In the genomic region with DNA sequence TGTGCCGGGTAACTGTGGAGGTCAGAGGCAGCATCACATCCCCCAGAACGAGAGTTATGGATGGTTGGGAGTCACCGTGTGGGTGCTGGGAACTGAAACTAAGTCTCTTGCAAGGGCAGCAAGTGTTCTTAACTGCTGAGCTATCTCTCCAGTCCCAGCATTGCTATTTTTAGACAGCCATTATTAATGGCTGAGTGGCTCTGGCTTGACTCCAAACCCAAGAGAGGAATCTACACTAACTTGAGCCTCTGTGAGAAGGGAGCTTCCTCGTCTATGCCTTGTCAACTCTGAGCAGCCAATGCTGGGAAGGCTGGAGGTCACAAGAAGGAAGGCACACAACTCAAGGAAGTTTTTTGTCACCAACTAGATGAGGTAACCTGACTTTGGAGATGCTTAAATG, we compare ENCODE assay signal across 10 mouse cellular contexts. TPM values are rescaled to one million over a fixed set of nuclear protein-coding genes. Genes with fewer than 3 reads are reported as not detected.
DNase-seq lines count a peak whose midpoint lies in the region; ATAC-seq and TF ChIP-seq lines count a peak whose summit lies in the region.
"Had no signal": no experiment of that assay in that cellular context is flagged by ENCODE, and none has a peak within 500 bp of the region (broad histone marks: within the 10 kb centered on the region; RNA-seq: fewer than 3 reads in every experiment).

No protein-coding gene starts in this region.

- H3K4me2 ChIP-seq in heart, embryonic 14.5 days (ENCODE audit: low read length) = no peak overlapping the region; the same call in 1 of the 2 replicates
- no peak overlapping the region for H3K4me2 ChIP-seq in midbrain, embryonic 14.5 days (ENCODE audit: low read length)

- no peak overlapping the region for H3K4me3 ChIP-seq in heart, embryonic 14.5 days (ENCODE audit: control insufficient read depth in 1 of 2, insufficient read depth in 1 of 2, low read depth in 1 of 2, low read length in 2 of 2)
- no peak overlapping the region for H3K4me3 ChIP-seq in midbrain, embryonic 14.5 days (replicated peaks; ENCODE audit: low read depth, low read length)
- no peak overlapping the region for H3K4me3 ChIP-seq in layer of hippocampus, adult 2 months

- H3K27me3 ChIP-seq in heart, embryonic 14.5 days (ENCODE audit: control insufficient read depth, insufficient read depth, low read length) = no peaks in the 10 kb centered on the region
- no peaks in the 10 kb centered on the region for H3K27me3 ChIP-seq in midbrain, embryonic 14.5 days (ENCODE audit: control insufficient read depth, insufficient read depth, low read length)

- no peaks in the 10 kb centered on the region for H3K36me3 ChIP-seq in heart, embryonic 14.5 days (ENCODE audit: control insufficient read depth, insufficient read depth, low read length)
- no peaks in the 10 kb centered on the region for H3K36me3 ChIP-seq in midbrain, embryonic 14.5 days (ENCODE audit: control insufficient read depth, insufficient read depth, low read length)

- WGBS in heart, embryonic 14.5 days = 36% methylated on average over 4 of the region's 4 CpGs
- WGBS in midbrain, embryonic 14.5 days = 90% methylated on average over 4 of the region's 4 CpGs

- H3K9me3 ChIP-seq in heart, embryonic 14.5 days (ENCODE audit: control insufficient read depth, low read length) = no peaks in the 10 kb centered on the region
- H3K9me3 ChIP-seq in midbrain, embryonic 14.5 days (ENCODE audit: control insufficient read depth, low read length) = no peaks in the 10 kb centered on the region

- ATAC-seq in heart, embryonic 14.5 days (ENCODE audit: insufficient number of reproducible peaks, insufficient read depth, low FRiP score, low read depth) = no peak
- ATAC-seq in activated CD4-positive, CD25-positive, alpha-beta regulatory T cell, adult 4 months = no peak
- no peak for ATAC-seq in midbrain, embryonic 14.5 days (ENCODE audit: low FRiP score, low TSS enrichment)

- TF ChIP-seq CTCF in layer of hippocampus, adult 2 months (conservative IDR thresholded peaks at IDR 0.05) = no peak

- peak overlapping the region; percentile 62 to 67 for H3K27ac ChIP-seq in heart, embryonic 14.5 days (replicated peaks in 1 of 2; ENCODE audit: control insufficient read depth in 1 of 2, insufficient read depth in 1 of 2, low read depth in 2 of 2, low read length in 2 of 2)
- no peak overlapping the region for H3K27ac ChIP-seq in midbrain, embryonic 14.5 days (replicated peaks; ENCODE audit: low read depth, low read length)
- H3K27ac ChIP-seq in layer of hippocampus, adult 2 months = no peak overlapping the region
- H3K27ac ChIP-seq: macrophage had no signal

- peak; percentile 14 to 28 for DNase-seq in cerebellum, postnatal 36 days
- DNase-seq in cerebellum, adult 18-20 months = no peak
- peak; percentile 15 for DNase-seq in MN1 (ENCODE audit: low spot score)
- peak; percentile 68 to 74 for DNase-seq in kidney, postnatal 36 days
- DNase-seq in midbrain, embryonic 14.5 days = no peak
- no peak for DNase-seq in layer of hippocampus, adult 2 months (ENCODE audit: low spot score in 2 of 2)
- DNase-seq: layer of hippocampus, adult 9-11 months had no signal

- H3K9ac ChIP-seq in heart, embryonic 14.5 days (ENCODE audit: low read length) = no peak overlapping the region
- H3K9ac ChIP-seq in midbrain, embryonic 14.5 days (replicated peaks; ENCODE audit: low read length) = no peak overlapping the region

- peaks cover 14 to 15% of the 10 kb centered on the region in 2 experiments for H3K4me1 ChIP-seq in heart, embryonic 14.5 days (ENCODE audit: control insufficient read depth in 2 of 2, insufficient read depth in 2 of 2, low read length in 2 of 2)
- H3K4me1 ChIP-seq in midbrain, embryonic 14.5 days (ENCODE audit: control insufficient read depth, insufficient read depth, low read length) = no peaks in the 10 kb centered on the region

RNA-seq across cellular contexts. Expression of a gene that starts 16.7 kb away (rescaled TPM):
- 0.09 TPM in 1 of 2 replicates, not detected in the other for polyA plus RNA-seq in heart, embryonic 14.5 days (2014; fragmentation: Nextera tagmentation; extraction: Ambion mirVana)
- under 1 TPM in 1 of 2 experiments, not detected in 1; 0.34 TPM for polyA plus RNA-seq in activated CD4-positive, CD25-positive, alpha-beta regulatory T cell, adult 4 months (2017; shearing (Covaris generic))
- polyA plus RNA-seq in midbrain, embryonic 14.5 days (2014; fragmentation: Nextera tagmentation; extraction: Ambion mirVana) = not detected in 2 replicates
- total RNA-seq in layer of hippocampus, adult 2 months (2021) = not detected
- polyA plus RNA-seq: macrophage had no signal

Comparison
In these comparisons a context has a peak if more than half of its experiments do, and no peak if none do; other contexts are left out.
1. DNase-seq: peak in cerebellum, postnatal 36 days (2 of 2), MN1 (single experiment) and kidney, postnatal 36 days (2 of 2); none in cerebellum, adult 18-20 months (0 of 2), midbrain, embryonic 14.5 days (single experiment) and layer of hippocampus, adult 2 months (0 of 2).
2. H3K27ac ChIP-seq: peak in heart, embryonic 14.5 days (2 of 2); none in midbrain, embryonic 14.5 days (single experiment) and layer of hippocampus, adult 2 months (single experiment).